Mouse (Mus musculus) hindbrain, embryonic 12.5 days (tissue): ENCODE results near the gene Sf3b2. TPM values are rescaled to one million over a fixed set of nuclear protein-coding genes. Genes with fewer than 3 reads are reported as not detected.

ENCODE experiments used
- ATAC-seq: fragments of 200-750 bp; cut with Nextera tagmentation; 2 replicates; pipeline ENCODE4 v1.8.0; 2017; ENCODE audit warnings: moderate TSS enrichment; ENCODE audit not compliant: low FRiP score
- H3K27ac ChIP-seq: fragments of 300-500 bp; sonication (generic); 2 replicates; pipeline ENCODE4 v1.5.1; 2016; ENCODE audit warnings: mild to moderate bottlenecking
- H3K27me3 ChIP-seq: fragments of 300-500 bp; sonication (generic); 2 replicates; pipeline ENCODE4 v1.6.1; 2016; ENCODE audit warnings: mild to moderate bottlenecking
- H3K36me3 ChIP-seq: fragments of 300-500 bp; sonication (generic); 2 replicates; pipeline ENCODE4 v1.6.1; 2016; ENCODE audit warnings: mild to moderate bottlenecking
- H3K4me1 ChIP-seq: fragments of 300-500 bp; sonication (generic); 2 replicates; pipeline ENCODE4 v1.6.1; 2016
- H3K4me2 ChIP-seq: fragments of 300-500 bp; sonication (generic); replicated peaks from 2 replicates; pipeline ENCODE4 v1.6.1; 2016; ENCODE audit warnings: mild to moderate bottlenecking
- H3K4me3 ChIP-seq: fragments of 300-500 bp; sonication (generic); 2 replicates; pipeline ENCODE4 v1.5.1; 2016; ENCODE audit warnings: mild to moderate bottlenecking
- H3K9ac ChIP-seq: fragments of 300-500 bp; sonication (generic); 2 replicates; pipeline ENCODE4 v1.6.1; 2016; ENCODE audit warnings: mild to moderate bottlenecking, moderate library complexity
- H3K9me3 ChIP-seq: fragments of 300-500 bp; sonication (generic); replicated peaks from 2 replicates; pipeline ENCODE4 v1.6.1; 2016; ENCODE audit warnings: mild to moderate bottlenecking
- WGBS: fragments of 180-500 bp; shearing (Covaris S2); methylation state at CpG from one replicate; pipeline ENCODE4 v1.1.7; 2016; 5-methylcytosine and 5-hydroxymethylcytosine counted together
- polyA plus RNA-seq: library from polyadenylated mRNA; unstranded; fragments of >200 nt; fragmentation: Nextera tagmentation; extraction: Ambion mirVana; gene quantifications from 2 replicates; pipeline ENCODE4 v1.2.1, GENCODE M21; 2016

The Sf3b2 gene
- polyA plus RNA-seq, 1 experiment from 2014 or later, result 385 TPM

DNA sequence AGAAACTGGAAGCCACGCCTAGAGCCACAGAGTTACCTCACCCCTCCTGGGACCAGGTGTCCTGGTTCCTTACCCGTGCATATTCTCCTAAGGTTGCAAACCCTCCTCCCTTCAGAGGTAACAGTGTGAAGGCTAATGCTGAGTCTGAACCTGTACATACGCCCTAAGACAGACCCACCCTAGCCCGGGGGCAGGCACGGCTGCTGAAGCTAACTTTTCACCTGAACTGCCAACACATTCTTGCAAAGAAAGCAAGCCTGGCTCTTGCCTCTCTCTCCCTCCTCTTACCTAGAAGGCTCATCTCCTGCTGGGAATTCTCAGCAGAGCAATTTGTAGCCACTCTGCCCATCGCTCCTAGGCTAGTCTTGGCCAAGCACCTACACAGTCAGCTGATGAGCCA is 5.3 kb upstream of the Sf3b2 start:
- Histone ChIP-seq H3K4me2 (no peak overlapping the region), H3K4me3 (no peak overlapping the region), H3K36me3 (peaks cover 17% of the 10 kb centered on the region), H3K27me3 (no peaks in the 10 kb centered on the region), H3K27ac (no peak overlapping the region), H3K4me1 (peaks cover 21% of the 10 kb centered on the region), H3K9ac (no peak overlapping the region), H3K9me3 (no peaks in the 10 kb centered on the region)
- 81% methylated on average over 6 of the region's 6 CpGs for WGBS
- ATAC-seq, result no peak

DNA sequence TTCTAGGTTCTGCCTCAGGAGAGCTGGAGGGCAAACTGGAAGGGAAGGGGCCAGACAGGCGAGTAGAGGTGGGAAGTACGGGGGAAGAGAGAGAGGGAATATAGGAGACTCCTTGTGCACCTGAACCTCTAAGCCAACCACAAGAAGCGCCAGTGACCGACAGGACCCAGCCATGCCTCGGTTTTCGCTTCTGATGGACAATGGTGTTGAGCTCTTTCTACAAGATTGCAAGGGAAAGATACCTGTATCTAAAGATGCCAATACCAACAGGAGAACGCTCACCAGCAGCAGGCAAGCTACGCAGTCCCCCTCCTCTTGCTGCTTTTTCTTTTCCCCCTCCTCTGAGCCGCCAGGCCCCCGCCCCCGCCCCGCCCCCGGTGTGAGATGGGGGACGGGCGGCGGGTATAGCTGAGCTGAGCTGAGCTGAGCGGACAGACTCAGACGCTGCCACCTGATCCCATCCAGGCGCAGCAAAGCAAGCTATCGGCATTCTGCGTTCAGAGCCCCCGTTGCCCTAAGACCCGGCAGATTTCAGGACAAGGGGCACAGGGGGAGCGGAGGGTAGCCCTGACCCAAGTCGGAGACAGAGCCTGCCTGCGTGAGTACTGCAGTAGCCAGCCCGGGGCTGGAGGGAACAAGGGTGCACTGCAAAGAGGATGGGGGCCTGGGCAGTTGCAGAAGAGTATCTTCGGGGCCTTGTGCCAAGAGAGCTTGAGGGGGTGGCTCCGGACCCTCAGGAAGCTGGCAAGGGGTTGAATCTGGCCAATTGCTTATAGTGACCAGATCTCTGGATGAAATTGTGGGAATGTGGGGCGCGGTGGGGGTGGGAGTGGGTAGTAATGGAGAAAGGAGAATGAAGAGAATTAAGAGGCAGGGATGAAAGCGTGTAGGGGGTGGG is 2.9 kb upstream of the Sf3b2 start, which contains the start of gene Gal3st3:
Gal3st3 (plus strand) TSS at position 429 of the 898 bp plus-strand sequence.
- H3K9ac ChIP-seq, result peak within 1 kb of the TSS; percentile 90
- peaks cover 9% of the 10 kb centered on the region for H3K36me3 ChIP-seq
- peak; percentile 64 for ATAC-seq
- 7% methylated on average over 30 of the region's 32 CpGs for WGBS
- H3K9me3 ChIP-seq, result no peaks in the 10 kb centered on the region
- H3K4me3 ChIP-seq, result peak within 1 kb of the TSS; percentile 60
- peak within 1 kb of the TSS; percentile 92 for H3K27ac ChIP-seq
- H3K4me1 ChIP-seq, result peaks cover 32% of the 10 kb centered on the region
- H3K27me3 ChIP-seq, result no peaks in the 10 kb centered on the region
- peak within 1 kb of the TSS; percentile 80 for H3K4me2 ChIP-seq

DNA sequence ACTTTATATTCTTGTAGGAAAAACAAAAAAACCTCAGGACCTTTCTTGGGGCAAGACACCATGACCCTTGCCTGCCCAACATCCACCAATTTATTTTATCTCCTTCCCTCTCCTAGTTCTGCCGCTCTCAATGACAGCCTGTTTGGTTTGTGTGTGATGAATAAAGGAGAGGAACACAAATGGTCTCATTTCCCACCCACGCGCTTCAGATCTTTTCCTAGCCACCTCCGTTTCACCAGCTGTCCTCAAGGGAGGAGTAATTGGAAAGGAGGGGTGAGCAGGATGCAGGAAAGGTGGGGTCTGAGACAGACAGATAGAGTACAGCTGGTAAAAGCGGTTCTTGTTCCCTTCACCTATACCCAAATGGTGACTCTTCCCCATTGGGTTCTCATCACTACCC is 1.4 kb upstream of the Sf3b2 start:
- Histone ChIP-seq H3K9ac (peak overlapping the region; percentile 83; the same call in 1 of the 2 replicates), H3K9me3 (no peaks in the 10 kb centered on the region), H3K36me3 (peaks cover 17% of the 10 kb centered on the region), H3K4me3 (no peak overlapping the region), H3K27ac (no peak overlapping the region), H3K4me1 (peaks cover 32% of the 10 kb centered on the region), H3K27me3 (no peaks in the 10 kb centered on the region), H3K4me2 (0 out of 2 replicates have a peak overlapping the region, but pooled peaks have one; percentile 56)
- WGBS, result 80% methylated on average over 5 of the region's 5 CpGs
- no peak for ATAC-seq

- peak; percentile 39 for ATAC-seq
- Histone ChIP-seq H3K27me3 (no peaks in the 10 kb centered on the region), H3K4me2 (peak overlapping the region; percentile 56), H3K4me3 (peak overlapping the region; percentile 92), H3K9me3 (no peaks in the 10 kb centered on the region), H3K4me1 (peaks cover 32% of the 10 kb centered on the region), H3K9ac (peak overlapping the region; percentile 83), H3K27ac (peak overlapping the region; percentile 88), H3K36me3 (peaks cover 27% of the 10 kb centered on the region)
- WGBS, result 7% methylated on average over 13 of the region's 13 CpGs
Observed at GRCm38 (mm10) chr19:5295736-5296075, 451 bp upstream of the Sf3b2 start.

DNA sequence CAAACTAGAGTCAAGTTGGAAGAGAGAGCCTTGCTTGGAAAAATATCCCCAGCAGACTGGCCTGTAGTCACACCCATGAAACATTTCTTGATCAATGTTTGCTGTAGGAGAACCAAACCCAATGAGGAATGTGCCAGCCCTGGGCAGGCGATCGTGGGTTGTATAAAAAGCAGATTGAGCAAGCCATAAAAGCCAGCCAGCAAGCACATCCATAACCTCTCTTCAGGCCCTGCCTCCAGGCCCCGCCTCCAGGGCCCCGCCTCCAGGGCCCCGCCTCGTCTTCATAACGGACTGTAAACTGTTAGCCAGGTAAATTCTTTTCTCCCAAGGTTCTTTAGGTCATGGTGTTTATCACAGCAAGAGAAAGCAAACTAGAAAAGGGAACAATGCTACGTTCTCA is 16.9 kb downstream of the Sf3b2 start:
- peaks cover 82% of the 10 kb centered on the region for H3K36me3 ChIP-seq
- H3K4me2 ChIP-seq, result no peak overlapping the region
- no peak overlapping the region for H3K9ac ChIP-seq
- peaks cover 6% of the 10 kb centered on the region for H3K4me1 ChIP-seq
- ATAC-seq, result no peak
- H3K4me3 ChIP-seq, result no peak overlapping the region
- H3K9me3 ChIP-seq, result no peaks in the 10 kb centered on the region
- 87% methylated on average over 8 of the region's 8 CpGs for WGBS
- no peaks in the 10 kb centered on the region for H3K27me3 ChIP-seq
- no peak overlapping the region for H3K27ac ChIP-seq

DNA sequence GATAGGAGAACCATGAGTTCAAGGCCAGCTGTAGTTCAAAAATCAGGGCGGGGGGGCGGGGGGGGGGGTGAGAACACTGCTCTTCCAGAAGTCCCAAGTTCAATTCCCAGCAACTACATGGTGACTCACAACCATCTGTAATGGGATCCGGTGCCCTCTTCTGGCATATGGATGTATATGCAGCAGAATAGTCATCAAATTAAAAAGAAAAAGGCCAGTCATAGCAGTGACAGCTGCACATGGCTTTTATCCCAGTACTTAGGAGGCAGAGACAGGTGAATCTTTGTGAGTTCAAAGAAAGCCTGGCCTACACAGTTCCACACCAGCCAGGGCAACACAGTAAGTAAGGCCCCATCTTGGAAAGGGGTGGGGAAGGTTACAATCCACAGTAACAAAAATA is 18.1 kb downstream of the Sf3b2 start:
- 90% methylated on average over 3 of the region's 3 CpGs for WGBS

GRCm38 (mm10) chr19:5276531-5276930 is 18.7 kb downstream of the Sf3b2 start:
- ATAC-seq, result no peak
- Histone ChIP-seq H3K27ac (no peak overlapping the region), H3K27me3 (no peaks in the 10 kb centered on the region), H3K9ac (no peak overlapping the region), H3K36me3 (peaks cover 67% of the 10 kb centered on the region), H3K4me2 (no peak overlapping the region), H3K9me3 (no peaks in the 10 kb centered on the region), H3K4me3 (no peak overlapping the region), H3K4me1 (peaks cover 18% of the 10 kb centered on the region)
- 78% methylated on average over 2 of the region's 2 CpGs for WGBS

More for the DNA sequence above, 18.1 kb downstream of the Sf3b2 start:
- Histone ChIP-seq H3K4me3 (no peak overlapping the region), H3K9me3 (no peaks in the 10 kb centered on the region), H3K27ac (no peak overlapping the region), H3K27me3 (no peaks in the 10 kb centered on the region), H3K36me3 (peaks cover 71% of the 10 kb centered on the region), H3K9ac (no peak overlapping the region), H3K4me2 (no peak overlapping the region), H3K4me1 (peaks cover 12% of the 10 kb centered on the region)
- ATAC-seq, result no peak

- Histone ChIP-seq H3K9me3 (no peaks in the 10 kb centered on the region), H3K4me3 (no peak overlapping the region), H3K4me2 (no peak overlapping the region), H3K9ac (no peak overlapping the region; the same call in 1 of the 2 replicates), H3K27ac (no peak overlapping the region), H3K4me1 (peaks cover 25% of the 10 kb centered on the region), H3K27me3 (no peaks in the 10 kb centered on the region), H3K36me3 (peaks cover 61% of the 10 kb centered on the region)
- ATAC-seq, result no peak
- WGBS, result 88% methylated on average over 5 of the region's 5 CpGs
Observed at GRCm38 (mm10) chr19:5275736-5276135, 19.5 kb downstream of the Sf3b2 start.

DNA sequence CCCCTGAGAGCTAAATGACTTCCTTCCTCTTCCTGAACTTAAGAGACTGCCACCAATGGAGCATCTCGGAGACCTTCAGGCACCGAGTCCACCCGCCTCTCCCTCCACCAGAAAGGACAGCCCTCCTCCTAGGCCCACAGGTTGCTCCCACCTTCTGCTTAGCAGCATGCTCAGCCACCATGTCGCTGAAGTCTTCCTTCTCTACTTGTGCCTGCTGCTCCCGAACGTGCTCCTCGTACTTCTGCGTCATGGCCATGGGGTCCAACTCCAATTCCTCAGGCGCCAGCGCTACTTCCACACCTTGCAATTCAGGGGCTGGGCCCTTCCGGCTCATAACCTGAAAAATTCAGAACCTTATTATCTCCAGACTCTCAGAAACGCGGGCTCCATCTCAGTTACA is 20.6 kb downstream of the Sf3b2 start:
- no peak overlapping the region for H3K9ac ChIP-seq
- H3K27me3 ChIP-seq, result no peaks in the 10 kb centered on the region
- H3K9me3 ChIP-seq, result no peaks in the 10 kb centered on the region
- no peak overlapping the region for H3K4me2 ChIP-seq
- peaks cover 55% of the 10 kb centered on the region for H3K36me3 ChIP-seq
- H3K27ac ChIP-seq, result no peak overlapping the region
- WGBS, result 92% methylated on average over 13 of the region's 13 CpGs
- ATAC-seq, result no peak
- H3K4me1 ChIP-seq, result peaks cover 30% of the 10 kb centered on the region
- H3K4me3 ChIP-seq, result no peak overlapping the region

DNA sequence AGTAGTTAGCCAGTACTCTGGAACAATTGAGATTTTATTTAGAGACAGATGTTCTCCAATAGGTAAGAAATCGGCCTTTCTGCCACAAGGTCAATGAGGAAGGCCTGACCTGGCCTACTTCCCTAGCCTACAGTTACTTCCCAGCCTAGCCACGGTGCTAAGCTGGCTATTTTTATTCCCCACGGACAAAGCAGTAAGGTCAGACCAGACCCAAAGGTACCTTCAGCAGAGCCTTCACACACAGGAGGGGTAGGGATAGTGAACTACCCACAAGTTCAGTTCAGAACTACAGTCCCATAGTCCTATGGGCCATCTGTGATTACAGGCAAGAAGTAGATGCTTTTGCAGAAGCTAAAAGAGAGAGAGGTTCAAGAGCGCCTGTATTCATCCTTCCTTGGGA is 21.3 kb downstream of the Sf3b2 start:
- WGBS, result 73% methylated on average over 4 of the region's 4 CpGs
- peak overlapping the region; percentile 91 for H3K27ac ChIP-seq
- H3K4me2 ChIP-seq, result peak overlapping the region; percentile 87
- H3K9me3 ChIP-seq, result no peaks in the 10 kb centered on the region
- 0 out of 2 replicates have a peak overlapping the region, but pooled peaks have one; percentile 83 for H3K4me3 ChIP-seq
- no peaks in the 10 kb centered on the region for H3K27me3 ChIP-seq
- no peak for ATAC-seq
- H3K9ac ChIP-seq, result no peak overlapping the region; the same call in 1 of the 2 replicates
- H3K36me3 ChIP-seq, result peaks cover 47% of the 10 kb centered on the region
- H3K4me1 ChIP-seq, result peaks cover 30% of the 10 kb centered on the region

- Histone ChIP-seq H3K9me3 (no peaks in the 10 kb centered on the region), H3K4me3 (peak within 1 kb of the TSS; percentile 83), H3K27ac (peak within 1 kb of the TSS; percentile 91), H3K4me1 (peaks cover 35% of the 10 kb centered on the region), H3K36me3 (peaks cover 39% of the 10 kb centered on the region), H3K9ac (peak within 1 kb of the TSS; percentile 96), H3K27me3 (no peaks in the 10 kb centered on the region), H3K4me2 (peak within 1 kb of the TSS; percentile 87)
- WGBS, result under 1% methylated on average over 63 of the region's 97 CpGs
- ATAC-seq, result peak; percentile 91
Observed at GRCm38 (mm10) chr19:5272801-5273733, 22.2 kb downstream of the Sf3b2 start, which contains the start of gene Pacs1. Pacs1 (minus strand) TSS chr19:5273119.

DNA sequence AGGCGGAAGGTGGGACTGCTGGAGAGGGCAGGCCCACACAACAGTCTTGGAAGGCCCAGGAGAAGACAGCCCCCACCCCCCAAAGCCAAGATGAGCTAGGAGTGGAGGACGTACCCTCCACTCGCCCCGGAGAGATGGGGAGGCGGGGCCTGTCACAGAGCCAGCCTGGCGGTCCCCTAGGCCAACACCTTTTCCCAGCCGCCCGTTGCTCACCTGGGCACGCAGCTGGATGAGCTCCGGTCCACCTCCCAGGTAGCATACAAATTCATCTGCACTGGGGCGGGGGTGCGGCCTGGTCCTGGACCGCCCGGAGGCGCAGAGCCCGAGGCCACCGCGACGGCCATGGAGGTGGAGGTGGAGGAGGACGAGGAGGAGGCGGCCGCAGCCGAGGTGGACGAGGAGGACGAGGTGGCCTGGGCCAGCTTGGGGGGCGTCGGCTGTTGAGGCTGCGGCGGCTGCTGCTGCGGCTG is 22.9 kb downstream of the Sf3b2 start:
- Histone ChIP-seq H3K4me1 (peaks cover 35% of the 10 kb centered on the region), H3K9me3 (no peaks in the 10 kb centered on the region), H3K4me2 (peak overlapping the region; percentile 87), H3K27me3 (no peaks in the 10 kb centered on the region), H3K4me3 (peak overlapping the region; percentile 83), H3K27ac (peak overlapping the region; percentile 91), H3K36me3 (peaks cover 32% of the 10 kb centered on the region), H3K9ac (peak overlapping the region; percentile 96)
- ATAC-seq, result peak; percentile 67
- under 1% methylated on average over 23 of the region's 30 CpGs for WGBS
